ENCODE assay signal across 22 mouse cellular contexts in genomic region chr3:120730225-120730624, GRCm38 (mm10).
DNase-seq lines count a peak whose midpoint lies in the region; ATAC-seq and TF ChIP-seq lines count a peak whose summit lies in the region.
"Had no signal": no experiment of that assay in that cellular context is flagged by ENCODE, and none has a peak within 500 bp of the region (broad histone marks: within the 10 kb centered on the region; RNA-seq: fewer than 3 reads in every experiment).

No protein-coding gene starts in this region.

- WGBS in forebrain, embryonic 12.5 days = 75% methylated on average over 4 of the region's 4 CpGs
- WGBS in forebrain, embryonic 10.5 days = 88% methylated on average over 4 of the region's 4 CpGs
- WGBS in midbrain, embryonic 14.5 days = 70% methylated on average over 4 of the region's 4 CpGs
- 82% methylated on average over 4 of the region's 4 CpGs for WGBS in midbrain, embryonic 11.5 days
- WGBS in hindbrain, postnatal 0 days = 75% methylated on average over 4 of the region's 4 CpGs
- WGBS in intestine, embryonic 16.5 days = 51% methylated on average over 4 of the region's 4 CpGs

- no peaks in the 10 kb centered on the region for H3K36me3 ChIP-seq in forebrain, embryonic 12.5 days (replicated peaks)
- H3K36me3 ChIP-seq in forebrain, embryonic 10.5 days (replicated peaks) = no peaks in the 10 kb centered on the region
- no peaks in the 10 kb centered on the region for H3K36me3 ChIP-seq in midbrain, embryonic 14.5 days (ENCODE audit: control insufficient read depth, insufficient read depth, low read length)
- no peaks in the 10 kb centered on the region for H3K36me3 ChIP-seq in midbrain, embryonic 11.5 days (ENCODE audit: control insufficient read depth, insufficient read depth, low read length)
- no peaks in the 10 kb centered on the region for H3K36me3 ChIP-seq in hindbrain, postnatal 0 days (ENCODE audit: insufficient read depth, low read length)
- H3K36me3 ChIP-seq in intestine, embryonic 16.5 days (ENCODE audit: control insufficient read depth, insufficient read depth, low read length) = no peaks in the 10 kb centered on the region
- H3K36me3 ChIP-seq: embryonic facial prominence, embryonic 13.5 days; heart, embryonic 15.5 days; limb, embryonic 10.5 days had no signal

- H3K4me2 ChIP-seq in forebrain, embryonic 12.5 days = peak overlapping the region; percentile 10; the same call in 1 of the 2 replicates
- peak overlapping the region; percentile 27 for H3K4me2 ChIP-seq in midbrain, embryonic 14.5 days (ENCODE audit: low read length)
- H3K4me2 ChIP-seq in midbrain, embryonic 11.5 days = no peak overlapping the region
- 0 out of 2 replicates have a peak overlapping the region, but pooled peaks have one; percentile 23 for H3K4me2 ChIP-seq in hindbrain, postnatal 0 days (ENCODE audit: low read depth, low read length)
- no peak overlapping the region for H3K4me2 ChIP-seq in intestine, embryonic 16.5 days (ENCODE audit: low read depth, low read length)
- H3K4me2 ChIP-seq: embryonic facial prominence, embryonic 13.5 days; heart, embryonic 15.5 days had no signal

- H3K9me3 ChIP-seq in forebrain, embryonic 12.5 days = no peaks in the 10 kb centered on the region
- H3K9me3 ChIP-seq in forebrain, embryonic 10.5 days = no peaks in the 10 kb centered on the region
- no peaks in the 10 kb centered on the region for H3K9me3 ChIP-seq in midbrain, embryonic 14.5 days (ENCODE audit: control insufficient read depth, low read length)
- H3K9me3 ChIP-seq in midbrain, embryonic 11.5 days (ENCODE audit: control insufficient read depth, low read length) = no peaks in the 10 kb centered on the region
- H3K9me3 ChIP-seq in hindbrain, postnatal 0 days (ENCODE audit: low read length) = no peaks in the 10 kb centered on the region
- H3K9me3 ChIP-seq in intestine, embryonic 16.5 days (ENCODE audit: control insufficient read depth, low read length) = no peaks in the 10 kb centered on the region
- H3K9me3 ChIP-seq: embryonic facial prominence, embryonic 13.5 days; heart, embryonic 15.5 days; limb, embryonic 10.5 days had no signal

- no peak for TF ChIP-seq CTCF in hindbrain, postnatal 0 days (IDR thresholded peaks at IDR 0.05; ENCODE audit: low read depth)

- peaks cover 10% of the 10 kb centered on the region; the same call in 1 of the 2 replicates for H3K4me1 ChIP-seq in forebrain, embryonic 12.5 days
- peaks cover 17% of the 10 kb centered on the region for H3K4me1 ChIP-seq in forebrain, embryonic 10.5 days
- 0 out of 2 replicates have a peak, but pooled peaks cover 6% of the 10 kb centered on the region for H3K4me1 ChIP-seq in midbrain, embryonic 14.5 days (ENCODE audit: control insufficient read depth, insufficient read depth, low read length)
- no peaks in the 10 kb centered on the region for H3K4me1 ChIP-seq in midbrain, embryonic 11.5 days (ENCODE audit: control insufficient read depth, insufficient read depth, low read length)
- no peaks in the 10 kb centered on the region for H3K4me1 ChIP-seq in hindbrain, postnatal 0 days (ENCODE audit: insufficient read depth, low read length)
- H3K4me1 ChIP-seq in intestine, embryonic 16.5 days (ENCODE audit: control insufficient read depth, insufficient read depth, low read length) = no peaks in the 10 kb centered on the region
- H3K4me1 ChIP-seq: embryonic facial prominence, embryonic 13.5 days; heart, embryonic 15.5 days; megakaryocyte, embryonic 14.5 days had no signal

- no peaks in the 10 kb centered on the region for H3K27me3 ChIP-seq in forebrain, embryonic 12.5 days
- H3K27me3 ChIP-seq in forebrain, embryonic 10.5 days (ENCODE audit: poor library complexity, severe bottlenecking) = no peaks in the 10 kb centered on the region
- H3K27me3 ChIP-seq in midbrain, embryonic 14.5 days (ENCODE audit: control insufficient read depth, insufficient read depth, low read length) = no peaks in the 10 kb centered on the region
- no peaks in the 10 kb centered on the region for H3K27me3 ChIP-seq in midbrain, embryonic 11.5 days (ENCODE audit: control insufficient read depth, insufficient read depth, low read length)
- no peaks in the 10 kb centered on the region for H3K27me3 ChIP-seq in hindbrain, postnatal 0 days (ENCODE audit: insufficient read depth, low read length)
- no peaks in the 10 kb centered on the region for H3K27me3 ChIP-seq in intestine, embryonic 16.5 days (replicated peaks; ENCODE audit: control insufficient read depth, insufficient read depth, low read length)
- H3K27me3 ChIP-seq: embryonic facial prominence, embryonic 13.5 days; heart, embryonic 15.5 days; megakaryocyte, embryonic 14.5 days had no signal

- DNase-seq in forebrain, embryonic 10.5 days (ENCODE audit: extremely low spot score, low spot score) = no peak
- DNase-seq in midbrain, embryonic 14.5 days = no peak
- DNase-seq in midbrain, embryonic 11.5 days (ENCODE audit: low spot score, missing footprints) = no peak
- DNase-seq in hindbrain, postnatal 0 days (ENCODE audit: low spot score) = no peak
- no peak for DNase-seq in embryo, embryonic 10.5 days (ENCODE audit: low spot score)
- DNase-seq in heart, adult 9 months (ENCODE audit: low spot score in 2 of 2) = no peak
- DNase-seq: adrenal gland, adult 8-10 months; cerebellum, adult 8-10 months; gastrocnemius, postnatal 25 days; heart, adult 2 months; heart, postnatal 4 days; kidney, postnatal 10 days; liver, postnatal 0 days; lung, postnatal 14 days; thymus, postnatal 25 days had no signal

- no peak overlapping the region for H3K4me3 ChIP-seq in forebrain, embryonic 12.5 days (replicated peaks)
- no peak overlapping the region for H3K4me3 ChIP-seq in forebrain, embryonic 10.5 days
- no peak overlapping the region for H3K4me3 ChIP-seq in midbrain, embryonic 14.5 days (replicated peaks; ENCODE audit: low read depth, low read length)
- H3K4me3 ChIP-seq in midbrain, embryonic 11.5 days (ENCODE audit: low read depth, low read length) = no peak overlapping the region
- no peak overlapping the region for H3K4me3 ChIP-seq in hindbrain, postnatal 0 days (ENCODE audit: low read length)
- H3K4me3 ChIP-seq in intestine, embryonic 16.5 days (ENCODE audit: low read length) = no peak overlapping the region
- H3K4me3 ChIP-seq: embryonic facial prominence, embryonic 13.5 days; heart, adult 2 months; heart, embryonic 15.5 days; limb, embryonic 10.5 days; megakaryocyte, embryonic 14.5 days had no signal

- H3K27ac ChIP-seq in forebrain, embryonic 12.5 days = peak overlapping the region; percentile 63
- no peak overlapping the region for H3K27ac ChIP-seq in forebrain, embryonic 10.5 days
- peak overlapping the region; percentile 55 for H3K27ac ChIP-seq in midbrain, embryonic 14.5 days (replicated peaks; ENCODE audit: low read depth, low read length)
- H3K27ac ChIP-seq in midbrain, embryonic 11.5 days (ENCODE audit: low read depth, low read length) = no peak overlapping the region
- no peak overlapping the region for H3K27ac ChIP-seq in hindbrain, postnatal 0 days
- H3K27ac ChIP-seq in intestine, embryonic 16.5 days (ENCODE audit: low read length) = no peak overlapping the region
- H3K27ac ChIP-seq: embryonic facial prominence, embryonic 13.5 days; heart, adult 2 months; heart, embryonic 15.5 days; limb, embryonic 10.5 days had no signal

- no peak for ATAC-seq in forebrain, embryonic 12.5 days (ENCODE audit: low FRiP score)
- ATAC-seq in midbrain, embryonic 14.5 days (ENCODE audit: low FRiP score, low TSS enrichment) = no peak
- no peak for ATAC-seq in midbrain, embryonic 11.5 days (ENCODE audit: low FRiP score)
- ATAC-seq in hindbrain, postnatal 0 days = no peak
- ATAC-seq in intestine, embryonic 16.5 days = no peak
- ATAC-seq: intestine, postnatal 0 days; liver, postnatal 0 days had no signal

- H3K9ac ChIP-seq in forebrain, embryonic 12.5 days = no peak overlapping the region
- no peak overlapping the region for H3K9ac ChIP-seq in midbrain, embryonic 14.5 days (replicated peaks; ENCODE audit: low read length)
- H3K9ac ChIP-seq in midbrain, embryonic 11.5 days (ENCODE audit: low read length) = no peak overlapping the region
- H3K9ac ChIP-seq in hindbrain, postnatal 0 days (replicated peaks; ENCODE audit: low read length) = no peak overlapping the region
- H3K9ac ChIP-seq in intestine, embryonic 16.5 days (ENCODE audit: low read depth, low read length) = no peak overlapping the region
- H3K9ac ChIP-seq: embryonic facial prominence, embryonic 13.5 days; heart, embryonic 15.5 days; liver, postnatal 0 days had no signal

Comparison
In these comparisons a context has a peak if more than half of its experiments do, and no peak if none do; other contexts are left out.
1. H3K27ac ChIP-seq: peak in forebrain, embryonic 12.5 days (single experiment) and midbrain, embryonic 14.5 days (single experiment); none in forebrain, embryonic 10.5 days (single experiment), midbrain, embryonic 11.5 days (single experiment), hindbrain, postnatal 0 days (single experiment) and intestine, embryonic 16.5 days (single experiment).
2. H3K4me2 ChIP-seq: peak in forebrain, embryonic 12.5 days (single experiment), midbrain, embryonic 14.5 days (single experiment) and hindbrain, postnatal 0 days (single experiment); none in midbrain, embryonic 11.5 days (single experiment) and intestine, embryonic 16.5 days (single experiment).